Mouse (Mus musculus) limb, embryonic 12.5 days (tissue): Measurements from ENCODE around the gene Vmn1r218. TPM values are rescaled to one million over a fixed set of nuclear protein-coding genes. Genes with fewer than 3 reads are reported as not detected.

Experiments
- polyA plus RNA-seq: library from polyadenylated mRNA; unstranded; fragments of >200 nt; fragmentation: Nextera tagmentation; extraction: Ambion mirVana; gene quantifications from 2 replicates; pipeline ENCODE4 v1.2.1, GENCODE M21; 2016

Vmn1r218 gene
- polyA plus RNA-seq, 1 experiment from 2014 or later, result not detected

Other genes starting within 250 kb of the Vmn1r218 start
- gene Vmn1r212, start 248.9 kb upstream of the Vmn1r218 start, polyA plus RNA-seq, result not detected in 2 replicates
- not detected in 2 replicates for gene Vmn1r213, start 125.5 kb upstream of the Vmn1r218 start, polyA plus RNA-seq
- not detected in 2 replicates for gene Vmn1r214, start 102.7 kb upstream of the Vmn1r218 start, polyA plus RNA-seq
- gene Vmn1r215, start 65.1 kb upstream of the Vmn1r218 start, polyA plus RNA-seq, result not detected in 2 replicates
- not detected in 2 replicates for gene Vmn1r217, start 14.9 kb upstream of the Vmn1r218 start, polyA plus RNA-seq
- gene Vmn1r219, start 26.2 kb downstream of the Vmn1r218 start, polyA plus RNA-seq, result not detected in 2 replicates
- not detected in 2 replicates for gene Vmn1r220, start 54.8 kb downstream of the Vmn1r218 start, polyA plus RNA-seq
- gene Vmn1r221, start 81.0 kb downstream of the Vmn1r218 start, polyA plus RNA-seq, result not detected in 2 replicates
- not detected in 2 replicates for gene Vmn1r222, start 102.8 kb downstream of the Vmn1r218 start, polyA plus RNA-seq
- not detected in 2 replicates for gene Vmn1r223, start 114.0 kb downstream of the Vmn1r218 start, polyA plus RNA-seq
- gene Zfp322a, start 236.1 kb downstream of the Vmn1r218 start, polyA plus RNA-seq, result 70.7 and 75.5 TPM in 2 replicates